Mouse (Mus musculus) limb, embryonic 10.5 days (tissue): ENCODE data around the gene Mapre1. TPM values are rescaled to one million over a fixed set of nuclear protein-coding genes. Genes with fewer than 3 reads are reported as not detected.
"Not testable (repeated sequence)": the region's sequence is repeated elsewhere in the genome, so short reads cannot be mapped to it uniquely, and the experiment has no call there.

Experiments used
- DNase-seq: peaks from one replicate; pipeline ENCODE4 v3.0.0-alpha.2; 2017; ENCODE audit warnings: low spot score
- H3K27ac ChIP-seq: fragments of 300-500 bp; sonication (generic); 2 replicates; pipeline ENCODE4 v1.5.1; 2016; ENCODE audit warnings: mild to moderate bottlenecking
- H3K27me3 ChIP-seq: fragments of 300-500 bp; sonication (generic); 2 replicates; pipeline ENCODE4 v1.6.1; 2016; ENCODE audit warnings: low read depth, mild to moderate bottlenecking; ENCODE audit not compliant: poor library complexity, severe bottlenecking
- H3K36me3 ChIP-seq: fragments of 300-500 bp; sonication (generic); 2 replicates; pipeline ENCODE4 v1.6.1; 2016; ENCODE audit warnings: mild to moderate bottlenecking, moderate library complexity
- H3K4me1 ChIP-seq: fragments of 300-500 bp; sonication (generic); 2 replicates; pipeline ENCODE4 v1.6.1; 2016
- H3K4me3 ChIP-seq: fragments of 300-500 bp; sonication (generic); 2 replicates; pipeline ENCODE4 v1.5.1; 2016; ENCODE audit warnings: mild to moderate bottlenecking, moderate library complexity
- H3K9me3 ChIP-seq: fragments of 300-500 bp; sonication (generic); replicated peaks from 2 replicates; pipeline ENCODE4 v1.6.1; 2016; ENCODE audit warnings: mild to moderate bottlenecking
- WGBS: fragments of 180-500 bp; shearing (Covaris S2); methylation state at CpG from one replicate; pipeline ENCODE4 v1.1.7; 2016; 5-methylcytosine and 5-hydroxymethylcytosine counted together
- polyA plus RNA-seq: library from polyadenylated mRNA; unstranded; fragments of >200 nt; fragmentation: Nextera tagmentation; extraction: Ambion mirVana; gene quantifications from 2 replicates; pipeline ENCODE4 v1.2.1, GENCODE M21; 2016

The Mapre1 gene
- polyA plus RNA-seq = 256 and 264 TPM in 2 replicates

DNA sequence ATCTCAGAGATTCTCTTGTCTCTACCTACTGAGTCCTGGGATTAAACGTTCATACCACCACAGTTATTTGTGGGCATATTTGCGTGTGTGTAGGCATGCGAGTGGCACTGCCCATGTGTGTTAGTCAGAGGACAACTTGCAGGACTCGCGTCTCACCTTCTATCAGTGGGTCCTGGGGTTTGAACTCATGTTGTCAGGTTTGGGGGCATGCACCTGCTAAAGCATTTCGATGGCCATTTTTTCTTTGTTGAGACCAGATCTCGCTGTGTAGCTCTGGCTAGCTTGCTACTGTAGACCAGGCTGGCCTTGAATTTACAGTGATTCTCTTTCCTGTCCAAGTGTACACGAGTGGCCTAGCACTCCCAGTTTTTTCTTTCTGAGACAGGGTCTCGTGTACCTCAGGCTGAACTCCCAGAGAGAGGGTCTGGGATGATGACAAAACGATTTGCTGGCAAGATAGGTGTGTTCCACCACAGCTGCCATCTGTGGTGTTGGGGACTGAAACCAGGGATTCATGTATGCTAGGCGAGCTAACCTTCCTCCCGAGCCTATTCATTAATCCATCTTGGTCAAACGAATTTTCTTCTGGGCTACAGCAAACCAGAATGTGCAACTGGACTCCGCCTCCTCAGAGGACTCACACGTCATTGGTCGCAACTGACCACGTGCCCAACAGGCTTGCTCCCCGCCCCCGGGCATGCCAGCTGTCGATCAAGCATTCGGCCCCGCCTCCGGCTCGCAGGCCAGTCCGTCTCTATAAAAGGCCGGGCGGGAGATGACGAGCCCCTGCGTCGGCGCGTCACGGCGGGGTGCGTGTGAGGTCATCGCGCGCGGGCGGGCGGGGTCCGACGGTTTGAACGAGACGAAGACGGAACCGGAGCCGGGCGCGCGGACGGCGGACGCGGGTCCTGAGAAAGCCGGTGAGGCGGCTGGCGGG is at the start of gene Mapre1:
Gene Mapre1 (plus strand): TSS at position 775 of the 937 bp plus-strand sequence.
- Histone ChIP-seq H3K4me1 (peaks cover 23% of the 10 kb centered on the region), H3K27me3 (no peaks in the 10 kb centered on the region), H3K9me3 (no peaks in the 10 kb centered on the region), H3K27ac (peak within 1 kb of the TSS; percentile 98), H3K4me3 (peak within 1 kb of the TSS; percentile 72), H3K36me3 (peaks cover 11% of the 10 kb centered on the region)
- DNase-seq = peak; percentile 100
- 11% methylated on average over 58 of the region's 58 CpGs for WGBS

GRCm38 (mm10) chr2:153693413-153693812 is 47.7 kb upstream of the Mapre1 start:
- not testable (repeated sequence) for H3K4me3 ChIP-seq, H3K27ac ChIP-seq, DNase-seq, H3K4me1 ChIP-seq, H3K9me3 ChIP-seq, H3K27me3 ChIP-seq, H3K36me3 ChIP-seq
- 88% methylated on average over 7 of the region's 7 CpGs for WGBS

DNA sequence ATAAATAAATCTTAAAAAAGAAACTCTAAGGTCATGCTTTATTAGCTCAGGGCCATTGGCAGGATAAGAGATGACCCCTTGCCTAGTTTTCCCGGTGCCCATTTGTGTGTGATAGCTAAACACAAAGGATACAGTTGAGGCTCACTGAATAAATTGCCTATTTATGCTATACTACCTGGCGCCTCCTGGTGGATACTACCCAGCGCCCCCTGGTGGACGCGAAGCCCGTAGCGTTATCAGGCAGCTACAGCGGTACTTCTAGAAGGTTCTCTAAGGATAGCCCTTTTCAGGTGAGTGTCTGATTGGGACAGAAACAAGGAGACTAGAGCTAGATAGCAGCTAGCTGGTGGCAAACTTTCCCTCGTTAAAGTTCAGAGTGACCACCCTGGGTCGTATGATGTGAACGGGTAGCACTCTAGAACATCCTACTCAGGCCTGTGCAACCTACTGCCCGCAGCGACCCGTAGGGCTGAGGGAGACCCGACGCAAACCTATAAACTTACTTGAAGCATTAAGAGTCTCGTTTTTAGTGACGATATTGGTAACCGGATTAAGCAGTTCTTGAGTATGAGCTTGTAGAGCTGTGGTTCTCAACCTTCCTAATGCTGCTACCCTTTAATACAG is 46.5 kb upstream of the Mapre1 start:
- peak; percentile 60 for DNase-seq
- 64% methylated on average over 19 of the region's 19 CpGs for WGBS
- Histone ChIP-seq H3K36me3 (no peaks in the 10 kb centered on the region), H3K9me3 (no peaks in the 10 kb centered on the region), H3K4me1 (no peaks in the 10 kb centered on the region), H3K27me3 (no peaks in the 10 kb centered on the region), H3K27ac (no peak overlapping the region), H3K4me3 (no peak overlapping the region)

GRCm38 (mm10) chr2:153696352-153696751 is 44.7 kb upstream of the Mapre1 start, which contains the start of gene Dnmt3c:
Dnmt3c (plus strand) TSS chr2:153696652.
- Histone ChIP-seq H3K36me3 (no peaks in the 10 kb centered on the region), H3K9me3 (no peaks in the 10 kb centered on the region), H3K4me1 (no peaks in the 10 kb centered on the region), H3K27ac (no peak within 1 kb of the TSS), H3K4me3 (no peak within 1 kb of the TSS), H3K27me3 (no peaks in the 10 kb centered on the region)
- no peak for DNase-seq

DNA sequence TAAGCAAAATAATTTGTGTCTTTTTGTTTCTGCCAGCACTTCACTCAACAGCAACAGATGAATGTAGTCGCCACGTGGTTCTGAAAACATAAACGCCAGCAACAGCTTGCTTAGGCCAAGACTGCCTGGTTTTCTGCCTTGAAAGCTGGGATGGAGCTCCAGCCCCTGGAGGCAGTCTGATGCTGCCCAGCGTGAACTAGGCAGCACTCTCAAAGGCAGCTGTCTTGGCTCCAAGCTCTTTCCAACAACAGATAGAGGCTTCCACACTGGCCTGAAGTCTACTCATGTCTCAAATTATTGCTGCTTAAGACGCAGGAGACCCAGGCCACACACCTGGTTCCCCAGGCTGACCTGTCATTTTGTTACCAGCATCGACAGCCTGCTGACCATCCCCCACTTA is 37.7 kb upstream of the Mapre1 start:
- Histone ChIP-seq H3K27ac (no peak overlapping the region), H3K4me3 (no peak overlapping the region), H3K36me3 (no peaks in the 10 kb centered on the region), H3K27me3 (no peaks in the 10 kb centered on the region), H3K4me1 (peaks cover 15% of the 10 kb centered on the region), H3K9me3 (no peaks in the 10 kb centered on the region)
- DNase-seq = no peak
- 43% methylated on average over 6 of the region's 6 CpGs for WGBS

DNA sequence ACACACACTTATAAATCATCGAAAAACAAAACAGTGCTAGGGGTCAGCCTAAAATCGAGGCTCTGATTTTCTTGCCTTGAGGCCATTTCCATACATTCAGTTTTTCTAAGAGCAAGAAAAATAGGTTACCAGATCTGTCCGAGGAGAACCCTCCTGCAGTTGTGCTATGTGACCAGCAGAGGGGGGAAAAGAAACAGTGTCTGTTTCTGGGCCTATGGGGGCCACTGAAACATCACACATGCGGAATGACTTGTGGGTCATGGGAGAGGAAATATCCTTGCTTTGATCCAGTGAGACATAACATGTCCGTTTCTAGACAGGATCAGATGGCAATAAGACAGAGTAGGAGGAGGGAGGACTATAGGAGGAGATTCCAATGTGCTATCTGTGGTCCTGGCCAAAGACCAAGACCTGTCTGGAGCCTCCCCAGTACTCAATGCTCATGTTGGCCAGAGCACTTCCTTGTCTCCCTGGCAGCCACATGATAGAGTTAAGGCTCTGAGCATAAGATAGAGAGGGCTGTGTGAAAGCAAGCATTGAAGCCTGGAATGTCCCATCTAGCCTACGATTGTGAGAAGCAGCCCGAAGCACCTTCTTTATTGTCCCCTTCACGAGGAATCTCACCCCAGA is 30.3 kb upstream of the Mapre1 start:
- DNase-seq = peak; percentile 34
- H3K9me3 ChIP-seq = no peaks in the 10 kb centered on the region
- H3K4me1 ChIP-seq = peaks cover 5% of the 10 kb centered on the region; the same call in 1 of the 2 replicates
- H3K4me3 ChIP-seq = no peak overlapping the region
- no peak overlapping the region for H3K27ac ChIP-seq
- 53% methylated on average over 8 of the region's 8 CpGs for WGBS
- no peaks in the 10 kb centered on the region for H3K36me3 ChIP-seq
- no peaks in the 10 kb centered on the region for H3K27me3 ChIP-seq

GRCm38 (mm10) chr2:153712646-153713091 is 28.4 kb upstream of the Mapre1 start:
- 63% methylated on average over 3 of the region's 3 CpGs for WGBS

DNA sequence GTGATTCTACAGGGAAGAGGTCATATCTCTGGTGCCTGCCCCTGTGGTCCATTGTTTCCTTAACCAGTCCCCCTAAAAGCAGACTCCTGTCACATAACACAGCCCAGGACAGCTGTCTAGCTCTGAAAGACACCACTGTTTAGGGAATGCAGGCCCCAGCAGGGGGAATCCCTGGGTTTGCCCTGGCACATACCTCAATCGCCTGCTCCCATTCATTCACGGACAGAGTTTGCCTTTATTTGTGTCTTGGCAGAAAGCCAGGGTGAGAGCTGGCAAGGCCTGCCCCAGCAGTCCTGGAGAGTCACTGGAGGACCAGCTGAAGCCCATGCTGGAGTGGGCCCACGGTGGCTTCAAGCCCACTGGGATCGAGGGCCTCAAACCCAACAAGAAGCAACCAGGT is 27.8 kb upstream of the Mapre1 start:
- Histone ChIP-seq H3K36me3 (no peaks in the 10 kb centered on the region), H3K9me3 (no peaks in the 10 kb centered on the region), H3K4me1 (no peaks in the 10 kb centered on the region), H3K27ac (no peak overlapping the region), H3K4me3 (no peak overlapping the region), H3K27me3 (no peaks in the 10 kb centered on the region)
- WGBS = 68% methylated on average over 4 of the region's 4 CpGs
- DNase-seq = no peak

More at GRCm38 (mm10) chr2:153712646-153713091, 28.4 kb upstream of the Mapre1 start:
- Histone ChIP-seq H3K4me1 (no peaks in the 10 kb centered on the region), H3K27ac (no peak overlapping the region), H3K27me3 (no peaks in the 10 kb centered on the region), H3K9me3 (no peaks in the 10 kb centered on the region), H3K4me3 (no peak overlapping the region), H3K36me3 (no peaks in the 10 kb centered on the region)
- no peak for DNase-seq

- WGBS = 79% methylated on average over 3 of the region's 3 CpGs
- H3K27me3 ChIP-seq, DNase-seq, H3K4me3 ChIP-seq, H3K9me3 ChIP-seq, H3K4me1 ChIP-seq, H3K27ac ChIP-seq, H3K36me3 ChIP-seq: not testable (repeated sequence)
Observed at GRCm38 (mm10) chr2:153717861-153718260, 23.2 kb upstream of the Mapre1 start.

DNA sequence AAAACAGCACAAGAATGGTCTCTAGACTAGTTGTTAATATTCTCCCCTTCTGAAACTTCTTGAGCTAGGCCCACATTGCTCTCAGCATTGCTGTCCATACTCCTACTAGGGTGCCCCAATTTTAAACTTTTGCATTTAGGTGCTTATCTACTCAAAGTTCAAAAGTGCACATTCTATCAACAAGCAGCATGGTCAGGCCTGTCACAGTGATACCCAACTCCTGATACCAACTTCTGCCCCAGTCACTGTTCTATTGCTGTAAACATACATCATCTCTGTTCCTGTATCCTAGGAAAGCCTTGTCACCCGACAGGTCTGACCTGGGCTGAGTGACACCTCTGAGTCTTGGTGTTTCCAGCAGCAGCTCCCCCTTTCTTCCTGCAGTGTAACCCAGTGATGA is 18.0 kb upstream of the Mapre1 start:
- Histone ChIP-seq H3K4me1 (no peaks in the 10 kb centered on the region), H3K4me3 (no peak overlapping the region), H3K36me3 (no peaks in the 10 kb centered on the region), H3K27ac (no peak overlapping the region), H3K27me3 (no peaks in the 10 kb centered on the region), H3K9me3 (no peaks in the 10 kb centered on the region)
- no peak for DNase-seq
- WGBS = 74% methylated on average over 1 of the region's 1 CpGs

DNA sequence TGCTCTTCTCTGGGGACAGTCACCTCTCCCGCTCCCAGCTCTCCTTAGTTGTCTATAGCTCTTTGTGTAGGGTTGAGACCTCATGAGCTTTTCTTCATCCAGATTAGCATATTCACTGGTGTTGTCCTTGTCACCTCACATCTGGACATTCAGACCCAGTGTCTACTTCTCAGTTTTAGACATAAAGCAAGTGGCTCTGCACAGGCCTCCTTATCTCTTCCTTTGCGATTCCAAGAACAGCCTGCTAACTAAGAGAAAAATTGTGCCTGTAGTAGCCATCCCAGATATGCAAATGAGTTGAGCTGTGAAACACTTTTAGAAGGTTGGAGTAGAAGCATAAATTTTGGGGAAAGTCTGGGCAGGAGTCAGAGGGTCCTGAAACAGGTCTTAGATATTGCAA is 16.6 kb upstream of the Mapre1 start:
- Histone ChIP-seq H3K4me3 (no peak overlapping the region), H3K4me1 (no peaks in the 10 kb centered on the region), H3K36me3 (no peaks in the 10 kb centered on the region), H3K9me3 (no peaks in the 10 kb centered on the region), H3K27me3 (no peaks in the 10 kb centered on the region), H3K27ac (no peak overlapping the region)
- DNase-seq = no peak
- 96% methylated on average over 2 of the region's 2 CpGs for WGBS

- no peak for DNase-seq
- 89% methylated on average over 2 of the region's 2 CpGs for WGBS
- Histone ChIP-seq H3K36me3 (no peaks in the 10 kb centered on the region), H3K4me1 (no peaks in the 10 kb centered on the region), H3K4me3 (no peak overlapping the region), H3K27me3 (no peaks in the 10 kb centered on the region), H3K27ac (no peak overlapping the region), H3K9me3 (no peaks in the 10 kb centered on the region)
Observed at GRCm38 (mm10) chr2:153724871-153725270, 16.2 kb upstream of the Mapre1 start.

DNA sequence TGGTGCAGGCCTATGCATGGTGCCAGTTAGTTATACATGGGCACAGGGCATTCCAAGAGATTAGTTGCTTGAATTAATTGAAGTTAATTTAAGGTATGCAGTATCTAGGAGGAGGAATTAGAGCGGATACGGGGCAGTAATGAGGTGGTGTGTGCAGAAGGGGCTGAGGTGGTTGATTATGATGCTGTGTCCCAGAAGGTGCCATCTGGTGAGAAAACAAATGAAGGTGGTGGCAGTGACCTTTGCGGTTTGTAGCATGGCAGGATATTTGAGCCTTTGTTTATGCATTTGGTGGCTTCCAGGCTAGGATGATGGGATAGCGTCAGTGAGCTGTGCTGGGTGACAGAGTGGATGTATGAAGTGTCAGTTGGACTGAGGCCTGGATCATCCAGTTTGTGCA is 15.8 kb upstream of the Mapre1 start:
- Histone ChIP-seq H3K27me3 (no peaks in the 10 kb centered on the region), H3K27ac (no peak overlapping the region), H3K9me3 (no peaks in the 10 kb centered on the region), H3K4me3 (no peak overlapping the region), H3K36me3 (no peaks in the 10 kb centered on the region), H3K4me1 (no peaks in the 10 kb centered on the region)
- 94% methylated on average over 4 of the region's 4 CpGs for WGBS
- no peak for DNase-seq
